Mouse (Mus musculus) adrenal gland, postnatal 10 days (tissue): ENCODE measurements at regions not wholly inside any gene's neighbourhood (a gene's known extent, or its start where the extent isn't known, plus 50 kb on each side); places are given as distances from the start of the nearest gene placed in this dataset.

ENCODE experiments used
- DNase-seq: peaks from one replicate; pipeline ENCODE4 v3.0.0; 2021; ENCODE audit warnings: mixed read lengths

GRCm38 (mm10) chr5:118426673-118427072 lies 133.8 kb upstream of the Med13l start:
- no peak for DNase-seq

GRCm38 (mm10) chr5:118428323-118429095 lies 132.0 kb upstream of the Med13l start:
- DNase-seq: no peak

GRCm38 (mm10) chr5:118433599-118433998 lies 126.9 kb upstream of the Med13l start:
- no peak for DNase-seq

- DNase-seq: no peak
Measured at GRCm38 (mm10) chr5:118434718-118435555, 125.5 kb upstream of the Med13l start.

GRCm38 (mm10) chr5:118435556-118435950 lies 124.9 kb upstream of the Med13l start:
- DNase-seq: no peak

GRCm38 (mm10) chr5:118436035-118436434 lies 124.4 kb upstream of the Med13l start:
- DNase-seq: no peak

- DNase-seq: no peak
Measured at GRCm38 (mm10) chr5:118436474-118437306, 123.8 kb upstream of the Med13l start.

GRCm38 (mm10) chr5:118437307-118437610 lies 123.2 kb upstream of the Med13l start:
- DNase-seq: no peak

GRCm38 (mm10) chr5:118438016-118438415 lies 122.5 kb upstream of the Med13l start:
- DNase-seq: peak; percentile 19

- no peak for DNase-seq
Measured at GRCm38 (mm10) chr5:118444538-118445251, 115.8 kb upstream of the Med13l start.

- DNase-seq: no peak
Measured at GRCm38 (mm10) chr5:118445252-118445987, 115.1 kb upstream of the Med13l start.

GRCm38 (mm10) chr5:118445988-118446280 lies 114.5 kb upstream of the Med13l start:
- DNase-seq: no peak

- DNase-seq: no peak
Measured at GRCm38 (mm10) chr5:118446878-118447277, 113.6 kb upstream of the Med13l start.

- no peak for DNase-seq
Measured at GRCm38 (mm10) chr5:118447366-118447765, 113.1 kb upstream of the Med13l start.

- no peak for DNase-seq
Measured at GRCm38 (mm10) chr5:118448884-118449515, 111.5 kb upstream of the Med13l start.

GRCm38 (mm10) chr5:118449893-118450292 lies 110.6 kb upstream of the Med13l start:
- DNase-seq: no peak

GRCm38 (mm10) chr5:118452052-118452451 lies 108.4 kb upstream of the Med13l start:
- no peak for DNase-seq

GRCm38 (mm10) chr5:118454096-118454495 lies 106.4 kb upstream of the Med13l start:
- no peak for DNase-seq

- DNase-seq: peak; percentile 78
Measured at GRCm38 (mm10) chr5:118458727-118459390, 101.6 kb upstream of the Med13l start.

- DNase-seq: peak; percentile 27
Measured at GRCm38 (mm10) chr5:118459391-118459792, 101.1 kb upstream of the Med13l start.
